Mouse (Mus musculus) CH12F3 (cell line): ENCODE data around the gene Zfp111.

Experiments used
- in situ Hi-C: fragments of 300-500 bp; cut with MboI; formaldehyde crosslinking; loops from 2 replicates; pipeline ENCODE4 v1.14.3; 2020; ENCODE audit warnings: low sequenced_read_pairs

Gene Zfp111

GRCm38 (mm10) chr7:24153272-24153671 is 58.0 kb downstream of the Zfp111 start:
- in situ Hi-C loops, result loop anchor here (25.0 kb wide), 1 partner anchor 134 kb away; no protein-coding TSS in a partner anchor
